Mouse (Mus musculus): ENCODE results near the gene Paqr7. TPM values are rescaled to one million over a fixed set of nuclear protein-coding genes. Genes with fewer than 3 reads are reported as not detected.

The Paqr7 gene
- 1 to 10 TPM; 2.8 to 5.5 (median 5.0) TPM for total RNA-seq (2022)

GRCm38 (mm10) chr4:134496595-134497210 is at the start of gene Paqr7:
TSS of gene Paqr7 (plus strand) at chr4:134496697.
- DNase-seq (ENCODE audit: low spot score in 2 of 2): peak; percentile 52 to 68

GRCm38 (mm10) chr4:134447966-134448365 is 48.5 kb upstream of the Paqr7 start:
- no peak for DNase-seq (ENCODE audit: low spot score in 2 of 2)

GRCm38 (mm10) chr4:134449595-134450391 is 46.7 kb upstream of the Paqr7 start:
- DNase-seq (ENCODE audit: low spot score in 2 of 2): no peak

GRCm38 (mm10) chr4:134450392-134451195 is 45.9 kb upstream of the Paqr7 start:
- DNase-seq (ENCODE audit: low spot score in 2 of 2): no peak

DNA sequence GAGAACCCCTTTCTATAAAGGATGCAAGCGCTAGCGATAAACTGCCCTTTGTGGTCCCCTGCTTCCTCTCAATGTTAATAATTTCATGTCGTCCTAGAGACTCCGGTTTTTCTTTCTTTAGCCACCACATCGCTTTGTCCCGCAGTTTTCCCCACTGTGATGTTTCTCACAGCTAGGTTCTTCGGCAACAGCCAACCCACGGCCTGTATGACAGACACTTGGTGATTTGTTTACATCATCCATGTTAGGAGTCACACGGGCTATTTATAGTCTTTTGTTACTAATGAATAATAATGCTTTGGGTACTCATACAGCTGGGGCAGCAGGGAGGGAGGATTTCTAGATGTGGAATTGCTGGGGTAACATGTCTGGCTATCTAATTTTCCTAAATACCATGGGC is 45.0 kb upstream of the Paqr7 start:
- DNase-seq (ENCODE audit: low spot score in 2 of 2): no peak

DNA sequence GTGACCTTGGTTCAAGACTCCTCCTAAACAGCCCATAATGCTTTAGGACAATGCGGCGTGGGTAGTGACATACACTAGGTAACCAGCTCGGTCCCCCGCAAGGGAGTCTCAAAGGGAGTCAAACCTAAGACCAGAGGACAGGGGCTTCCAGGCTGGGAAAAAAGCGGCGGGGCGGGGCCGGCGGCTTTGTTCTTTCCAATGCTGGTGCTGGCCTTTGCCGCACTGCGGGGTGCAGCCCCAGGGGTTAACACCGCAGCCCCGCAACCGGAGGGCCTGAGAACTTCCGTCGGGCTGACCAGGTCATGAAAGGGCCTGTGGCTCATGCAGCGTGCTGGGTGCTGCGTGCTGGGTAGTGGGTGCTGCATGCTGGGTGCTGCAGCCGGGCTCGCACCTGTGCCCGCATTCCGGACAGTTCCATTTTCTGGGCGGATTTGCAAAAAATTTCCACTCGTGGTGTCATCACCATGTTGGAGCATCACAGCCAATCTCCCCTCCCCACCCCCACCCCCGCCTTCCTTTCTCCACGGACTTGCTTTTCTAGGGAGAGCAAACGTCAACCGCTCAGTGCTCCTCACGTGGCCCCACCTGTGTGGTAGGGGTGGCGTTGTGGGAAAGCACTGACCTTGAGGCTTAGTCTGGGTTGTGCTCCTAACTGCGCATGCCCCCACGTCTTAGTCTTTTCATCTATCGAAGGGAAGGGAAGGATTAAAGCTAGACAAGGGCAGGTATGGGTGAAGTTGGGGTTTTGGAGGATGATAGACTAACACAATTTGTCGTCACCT is 42.7 kb upstream of the Paqr7 start:
- no peak for DNase-seq (ENCODE audit: low spot score in 2 of 2)

- DNase-seq (ENCODE audit: low spot score in 2 of 2): no peak
Observed at GRCm38 (mm10) chr4:134455310-134455709, 41.2 kb upstream of the Paqr7 start.

DNA sequence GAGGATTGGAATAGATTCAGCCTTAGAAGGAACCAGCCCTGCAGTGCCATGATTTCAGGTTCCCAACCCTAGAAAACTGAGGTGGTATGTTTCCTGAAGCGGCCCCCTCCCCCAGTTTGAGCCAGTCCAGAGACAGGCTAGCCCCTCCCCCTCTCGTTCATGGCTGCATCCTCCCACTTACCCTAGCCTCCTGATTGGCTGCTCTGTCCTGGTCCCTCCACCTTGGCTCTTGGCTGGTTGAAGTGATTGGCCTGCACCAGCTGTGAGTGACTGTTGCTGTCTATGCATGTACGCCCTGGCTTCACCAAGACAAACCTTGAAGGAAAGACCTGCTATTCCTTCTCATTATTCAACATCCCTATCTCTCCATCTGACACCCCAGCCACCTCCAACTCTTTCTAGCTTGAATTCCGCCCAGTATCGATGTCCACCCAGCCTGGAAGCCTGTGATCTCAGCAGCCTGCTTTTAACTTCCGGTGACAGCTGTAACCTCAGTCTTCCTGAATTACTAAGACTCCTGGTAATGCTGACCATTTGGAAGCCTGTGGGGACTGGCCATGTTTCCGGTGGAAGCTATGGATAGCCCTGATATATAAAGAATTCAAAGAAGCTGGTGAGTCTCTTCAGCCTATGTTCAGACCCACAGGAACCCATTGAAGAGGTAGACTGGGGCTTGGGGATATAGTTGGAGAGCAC is 39.2 kb upstream of the Paqr7 start:
- DNase-seq (ENCODE audit: low spot score in 2 of 2): no peak

DNA sequence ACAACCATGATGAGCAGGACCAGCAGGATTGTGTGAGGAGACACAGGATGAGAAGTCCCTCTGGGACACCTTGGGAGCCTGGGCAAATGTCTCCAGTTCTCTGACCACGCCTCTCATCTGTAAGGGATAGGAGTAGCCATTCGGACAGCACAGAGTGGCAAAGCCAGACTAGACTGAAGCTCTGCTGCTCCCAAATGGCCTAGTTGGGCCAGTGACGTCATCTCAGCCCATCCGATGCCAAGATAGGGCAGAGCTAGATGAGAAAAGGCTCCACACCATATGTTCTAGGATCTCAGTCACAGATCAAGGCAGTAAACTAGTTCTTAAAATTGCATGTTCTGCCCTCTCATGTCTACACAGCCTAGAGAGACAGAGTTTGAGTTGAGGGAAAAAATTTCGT is 37.6 kb upstream of the Paqr7 start:
- no peak for DNase-seq (ENCODE audit: low spot score in 2 of 2)

GRCm38 (mm10) chr4:134460277-134460676 is 36.2 kb upstream of the Paqr7 start:
- DNase-seq (ENCODE audit: low spot score in 2 of 2): no peak

- no peak for DNase-seq (ENCODE audit: low spot score in 2 of 2)
Observed at GRCm38 (mm10) chr4:134461252-134461651, 35.2 kb upstream of the Paqr7 start.

DNA sequence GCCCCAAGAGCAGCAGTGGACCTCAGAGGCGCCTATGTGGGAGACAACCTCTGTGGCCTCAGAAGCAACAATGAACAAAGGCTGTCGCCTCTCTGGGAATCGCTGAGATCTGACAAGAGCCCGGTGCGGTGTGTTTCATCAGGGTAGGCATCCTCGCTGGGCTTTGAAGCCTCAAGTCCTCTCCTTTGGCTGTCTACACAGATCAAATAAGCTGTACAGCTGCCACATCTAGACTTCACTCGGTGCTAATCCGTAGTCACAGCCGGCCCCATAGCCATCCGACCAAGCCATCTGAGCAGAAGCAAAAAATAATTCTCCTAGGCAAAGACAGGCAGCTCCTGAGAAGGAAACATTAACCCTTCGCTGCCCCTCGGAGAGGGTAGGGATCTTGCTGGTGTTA is 30.7 kb upstream of the Paqr7 start:
- DNase-seq (ENCODE audit: low spot score in 2 of 2): no peak

- DNase-seq (ENCODE audit: low spot score in 2 of 2): no peak
Observed at GRCm38 (mm10) chr4:134466381-134467262, 29.9 kb upstream of the Paqr7 start.

DNA sequence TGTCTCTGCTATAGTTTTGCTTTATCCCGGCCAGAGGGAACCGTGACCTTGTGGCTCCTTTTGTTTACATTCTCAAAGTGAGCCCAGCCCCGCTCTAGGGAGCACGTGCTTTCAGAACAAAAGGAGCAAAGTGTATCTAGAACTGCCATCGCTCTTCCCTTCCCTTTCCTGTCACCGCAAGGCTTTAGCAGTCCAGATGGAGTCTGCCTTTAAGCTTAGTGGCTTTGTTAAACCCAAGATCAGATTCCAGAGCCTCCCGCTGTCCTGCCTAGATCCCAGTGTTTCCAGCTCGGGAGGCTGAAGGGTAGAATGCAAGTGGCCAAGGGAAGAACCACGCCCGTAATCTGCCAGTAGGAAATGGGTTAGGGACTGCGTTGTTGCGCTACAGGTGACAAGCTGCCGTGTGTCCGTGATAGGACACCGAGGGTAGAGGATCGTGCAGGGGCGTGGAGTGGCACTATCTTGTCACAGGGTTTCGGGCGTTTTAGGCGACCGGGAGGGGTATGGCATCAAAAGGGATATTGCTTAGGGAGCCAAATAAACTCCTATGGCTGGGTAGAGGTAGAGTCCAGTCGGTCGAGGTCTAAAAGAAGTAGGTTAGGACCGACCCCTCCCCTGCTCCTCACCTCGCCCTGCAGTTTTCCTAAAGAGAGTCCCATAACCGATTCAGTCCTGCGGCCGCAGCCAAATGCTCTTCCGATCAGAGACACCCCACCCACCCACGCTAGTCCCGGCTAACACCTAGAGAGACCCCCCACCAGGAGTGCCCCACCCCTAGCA is 28.9 kb upstream of the Paqr7 start:
- no peak for DNase-seq (ENCODE audit: low spot score in 2 of 2)

DNA sequence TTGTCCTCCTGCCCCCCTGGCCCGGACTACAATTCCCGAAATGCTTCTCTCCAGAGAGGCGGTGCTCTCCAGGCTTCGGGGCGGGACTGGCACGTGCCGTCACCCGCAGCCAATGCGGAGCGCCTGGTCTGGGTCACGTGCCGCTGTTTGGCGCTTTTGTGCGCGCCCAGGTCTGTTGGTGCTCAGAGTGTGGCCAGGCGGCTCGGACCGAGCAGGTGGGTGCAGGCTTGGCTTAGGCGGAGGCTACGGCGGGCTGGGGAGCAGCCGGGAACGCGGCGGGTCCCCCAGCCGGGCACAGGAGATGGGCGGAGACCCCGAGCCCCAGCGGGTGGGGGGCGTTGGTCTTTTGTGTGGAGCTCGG is 28.3 kb upstream of the Paqr7 start, which contains the start of gene Stmn1:
TSS of gene Stmn1 (plus strand) at position 106 of the 361 bp plus-strand sequence.
- DNase-seq (ENCODE audit: low spot score in 2 of 2): peak; percentile 74 to 87

- peak; percentile 81 to 85 for DNase-seq (ENCODE audit: low spot score in 2 of 2)
Observed at GRCm38 (mm10) chr4:134468578-134469266, 27.8 kb upstream of the Paqr7 start.

DNA sequence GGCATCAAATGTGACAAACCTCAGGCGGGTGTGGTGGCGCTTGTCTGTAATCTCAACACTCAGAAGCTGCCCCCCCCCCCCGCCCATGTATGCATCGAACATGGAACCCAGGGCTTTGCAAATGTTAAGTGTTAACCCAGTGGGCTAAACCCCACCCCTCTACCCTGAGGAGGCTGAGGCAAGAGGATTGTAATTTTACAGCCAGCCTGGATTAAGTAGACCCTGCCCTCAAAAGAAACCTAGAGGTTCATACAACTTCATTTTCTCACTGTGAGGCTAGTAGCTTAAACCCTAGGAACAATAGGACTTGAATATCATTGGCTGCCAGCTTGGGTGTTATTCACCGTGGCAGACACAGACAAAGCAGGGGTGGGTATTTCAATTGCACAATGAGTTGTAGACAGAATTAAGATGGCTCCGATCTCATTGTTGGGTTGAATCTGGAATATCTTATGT is 27.1 kb upstream of the Paqr7 start:
- no peak for DNase-seq (ENCODE audit: low spot score in 2 of 2)

- DNase-seq (ENCODE audit: low spot score in 2 of 2): no peak
Observed at GRCm38 (mm10) chr4:134469985-134470384, 26.5 kb upstream of the Paqr7 start.
